Mouse (Mus musculus) midbrain, embryonic 14.5 days (tissue): ENCODE measurements around the gene Pip5kl1. TPM values are rescaled to one million over a fixed set of nuclear protein-coding genes. Genes with fewer than 3 reads are reported as not detected.

Experiments used
- ATAC-seq: fragments of 200-750 bp; cut with Nextera tagmentation; 2 replicates; pipeline ENCODE4 v1.8.0; 2017; ENCODE audit warnings: moderate number of reproducible peaks, moderate library complexity; ENCODE audit not compliant: low FRiP score, low TSS enrichment
- DNase-seq: peaks from one replicate; pipeline ENCODE4 v3.0.0-alpha.2; 2015
- H3K27ac ChIP-seq: fragments of 300-500 bp; sonication (generic); replicated peaks from 2 replicates; pipeline ENCODE4 v1.5.1; 2014; ENCODE audit warnings: mild to moderate bottlenecking, low read depth, low read length, moderate library complexity
- H3K27me3 ChIP-seq: fragments of 300-500 bp; sonication (generic); 2 replicates; pipeline ENCODE4 v1.6.1; 2014; ENCODE audit warnings: low read length, control low read depth, mixed read lengths; ENCODE audit not compliant: control insufficient read depth, insufficient read depth
- H3K36me3 ChIP-seq: fragments of 300-500 bp; sonication (generic); 2 replicates; pipeline ENCODE4 v1.6.1; 2014; ENCODE audit warnings: low read length, control low read depth; ENCODE audit not compliant: control insufficient read depth, insufficient read depth
- H3K4me1 ChIP-seq: fragments of 300-500 bp; sonication (generic); 2 replicates; pipeline ENCODE4 v1.6.1; 2014; ENCODE audit warnings: mild to moderate bottlenecking, antibody characterized with exemption, low read length, control low read depth; ENCODE audit not compliant: control insufficient read depth, insufficient read depth
- H3K4me2 ChIP-seq: fragments of 300-500 bp; sonication (generic); 2 replicates; pipeline ENCODE4 v1.6.1; 2014; ENCODE audit warnings: mild to moderate bottlenecking, low read length, moderate library complexity
- H3K4me3 ChIP-seq: fragments of 300-500 bp; sonication (generic); replicated peaks from 2 replicates; pipeline ENCODE4 v1.5.1; 2014; ENCODE audit warnings: low read depth, low read length
- H3K9ac ChIP-seq: fragments of 300-500 bp; sonication (generic); replicated peaks from 2 replicates; pipeline ENCODE4 v1.6.1; 2014; ENCODE audit warnings: mild to moderate bottlenecking, low read length, moderate library complexity
- H3K9me3 ChIP-seq: fragments of 300-500 bp; sonication (generic); 2 replicates; pipeline ENCODE4 v1.6.1; 2016; ENCODE audit warnings: low read length, control low read depth, mixed read lengths; ENCODE audit not compliant: control insufficient read depth
- WGBS: fragments of 180-500 bp; shearing (Covaris S2); extraction: QIAGEN DNeasy Blood & Tissue Kit; methylation state at CpG from one replicate; pipeline ENCODE4 v1.1.7; 2014; 5-methylcytosine and 5-hydroxymethylcytosine counted together
- polyA plus RNA-seq: library from polyadenylated mRNA; unstranded; fragments of >200 nt; fragmentation: Nextera tagmentation; extraction: Ambion mirVana; gene quantifications from 2 replicates; pipeline ENCODE4 v1.2.1, GENCODE M21; 2014

The Pip5kl1 gene
- polyA plus RNA-seq, 1 experiment from 2014 or later: 7.1 TPM

DNA sequence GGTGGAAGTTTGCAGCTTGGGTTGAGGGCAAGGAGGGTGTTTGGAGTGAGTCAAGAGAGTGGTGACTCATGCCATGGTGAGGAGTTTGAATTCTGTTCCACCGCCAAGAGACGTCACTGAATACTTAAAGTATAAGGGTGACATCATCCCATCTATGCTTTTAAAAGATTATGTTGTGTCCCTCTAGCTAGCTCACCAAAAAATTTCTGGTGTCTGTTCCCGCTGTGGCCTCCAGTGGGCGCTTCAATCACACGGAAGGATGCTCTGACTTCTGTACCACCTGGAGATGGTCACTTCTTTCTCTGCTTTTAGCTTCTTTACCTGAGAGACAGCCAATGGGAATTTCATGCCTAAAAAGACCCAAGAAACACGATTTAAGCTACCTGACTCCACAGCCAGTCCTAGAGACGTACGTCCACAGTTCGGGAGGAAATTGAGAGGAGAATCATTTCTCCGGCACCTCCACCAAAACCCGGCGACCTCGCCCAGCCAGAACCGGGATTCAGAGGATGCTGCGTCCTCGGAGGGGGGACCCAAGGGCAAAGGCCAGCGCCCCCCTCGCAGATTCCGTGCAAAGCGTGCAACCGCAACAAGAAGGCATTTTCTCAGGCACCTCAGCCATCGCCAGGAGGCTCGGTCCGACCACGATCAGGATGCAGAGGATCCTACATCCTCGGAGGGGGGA lies 446 bp downstream of the Pip5kl1 start:
- Histone ChIP-seq H3K9me3 (no peaks in the 10 kb centered on the region), H3K4me1 (peaks cover 12% of the 10 kb centered on the region), H3K27ac (no peak overlapping the region), H3K27me3 (peaks cover 14% of the 10 kb centered on the region; the same call in 1 of the 2 replicates), H3K4me3 (peak overlapping the region; percentile 45), H3K36me3 (peaks cover 15% of the 10 kb centered on the region; the same call in 1 of the 2 replicates), H3K4me2 (peak overlapping the region; percentile 96), H3K9ac (peak overlapping the region; percentile 48)
- WGBS: 2% methylated on average over 26 of the region's 26 CpGs
- DNase-seq: peak; percentile 86
- ATAC-seq: peak; percentile 1; the same call in 1 of the 2 replicates

DNA sequence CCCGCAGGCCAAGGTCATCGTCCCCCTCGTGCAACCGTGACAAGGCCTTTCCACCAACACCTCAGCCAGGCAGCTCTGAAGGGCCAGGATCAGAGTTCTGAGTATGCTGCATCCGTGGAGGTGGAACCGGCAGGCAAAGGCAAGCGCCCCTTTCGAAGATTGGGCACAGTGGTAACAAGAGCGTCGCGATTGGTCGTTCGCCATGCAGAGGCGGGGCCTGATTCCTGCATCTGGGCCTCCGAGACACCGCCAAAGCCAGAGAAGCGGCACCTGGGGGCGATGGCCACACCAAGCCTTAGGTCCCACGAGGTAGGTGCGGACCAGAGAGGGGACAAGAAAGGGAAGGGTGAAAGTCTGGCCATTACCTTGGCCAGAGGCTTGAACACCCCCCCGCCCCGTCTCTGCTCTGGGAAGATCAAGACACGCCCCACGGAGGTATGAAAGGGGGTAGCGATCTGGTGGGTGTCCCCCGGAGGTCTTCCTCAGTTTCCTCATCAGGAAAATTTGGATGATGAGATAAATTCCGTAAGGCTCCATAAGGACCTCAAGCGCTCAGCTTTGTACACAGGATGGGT lies 1.1 kb downstream of the Pip5kl1 start, which contains the start of gene 9430097D07Rik:
Gene 9430097D07Rik (minus strand): TSS at position 99 of the 575 bp plus-strand sequence.
- Histone ChIP-seq H3K4me3 (peak within 1 kb of the TSS; percentile 45), H3K4me2 (peak within 1 kb of the TSS; percentile 96), H3K27me3 (peaks cover 14% of the 10 kb centered on the region; the same call in 1 of the 2 replicates), H3K9me3 (no peaks in the 10 kb centered on the region), H3K27ac (no peak within 1 kb of the TSS), H3K9ac (peak within 1 kb of the TSS; percentile 48), H3K36me3 (peaks cover 15% of the 10 kb centered on the region; the same call in 1 of the 2 replicates), H3K4me1 (peaks cover 12% of the 10 kb centered on the region)
- DNase-seq: peak; percentile 89
- peak; percentile 64 for ATAC-seq
- WGBS: 5% methylated on average over 28 of the region's 28 CpGs

DNA sequence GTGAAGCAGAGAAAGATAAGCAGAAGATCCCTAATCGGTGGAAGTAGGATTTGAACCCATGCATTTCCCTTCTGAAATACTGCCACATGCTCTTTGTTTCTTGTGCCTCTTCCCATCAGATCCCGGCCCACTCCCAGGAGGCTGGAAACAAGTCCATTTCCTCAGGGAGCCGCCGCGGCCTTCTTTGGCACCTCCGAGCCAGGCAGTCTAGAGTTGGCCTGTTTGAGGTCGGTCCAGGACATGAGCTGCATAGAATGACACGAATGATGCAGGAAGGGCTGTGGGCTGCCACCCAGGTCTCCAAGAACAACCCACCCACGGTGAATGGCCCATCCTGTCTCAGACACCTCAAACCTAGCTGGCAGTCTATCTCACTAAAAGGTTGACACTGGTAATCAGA lies 1.9 kb downstream of the Pip5kl1 start:
- peak overlapping the region; percentile 96; the same call in 1 of the 2 replicates for H3K4me2 ChIP-seq
- H3K9me3 ChIP-seq: no peaks in the 10 kb centered on the region

DNA sequence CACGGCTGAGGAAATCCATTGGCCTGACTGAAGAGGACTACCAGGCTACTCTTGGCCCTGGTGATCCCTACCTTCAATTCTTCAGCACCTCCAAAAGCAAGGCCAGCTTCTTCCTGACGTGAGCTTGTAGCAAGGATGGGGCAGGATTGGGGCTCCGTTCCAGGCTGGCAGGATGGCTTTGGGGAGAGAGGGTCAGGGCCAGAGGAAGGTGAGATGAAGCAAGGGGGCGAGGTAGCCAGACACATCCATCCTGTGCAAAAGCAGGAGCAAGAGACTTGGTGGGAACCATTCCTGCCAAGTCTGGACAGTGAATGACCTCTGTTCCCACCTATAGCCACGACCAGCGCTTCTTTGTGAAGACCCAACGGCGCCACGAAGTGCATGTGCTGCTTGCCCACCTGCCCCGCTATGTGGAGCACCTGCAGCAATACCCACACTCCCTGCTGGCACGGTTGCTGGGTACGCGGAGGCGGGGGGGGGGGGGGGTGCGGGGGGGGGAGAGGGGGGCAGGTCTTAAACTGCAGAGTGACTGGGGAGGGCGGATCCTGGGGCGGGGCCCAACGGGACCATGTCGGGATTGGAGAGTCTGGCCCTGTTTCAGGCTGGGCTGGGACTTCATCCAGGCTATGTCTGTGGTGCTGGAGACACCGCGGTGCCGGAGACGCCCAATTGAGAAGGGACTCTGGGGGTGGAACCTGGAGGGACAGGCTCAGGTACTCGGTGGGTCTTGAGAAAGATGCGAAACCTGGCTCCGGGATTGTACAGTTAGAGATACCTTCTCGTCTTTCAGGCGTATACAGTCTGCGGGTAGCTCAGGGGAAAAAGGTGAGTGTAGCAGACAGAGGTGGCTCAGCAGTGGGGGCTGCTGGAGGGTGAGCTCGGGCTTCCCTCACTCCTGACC lies 3.8 kb downstream of the Pip5kl1 start:
- peaks cover 2% of the 10 kb centered on the region; the same call in 1 of the 2 replicates for H3K36me3 ChIP-seq
- no peak overlapping the region for H3K27ac ChIP-seq
- WGBS: 43% methylated on average over 25 of the region's 30 CpGs
- H3K4me1 ChIP-seq: peaks cover 10% of the 10 kb centered on the region; the same call in 1 of the 2 replicates
- no peak overlapping the region for H3K4me2 ChIP-seq
- ATAC-seq (no peak), DNase-seq (no peak)
- no peak overlapping the region for H3K4me3 ChIP-seq
- H3K9ac ChIP-seq: no peak overlapping the region; the same call in 1 of the 2 replicates
- H3K9me3 ChIP-seq: no peaks in the 10 kb centered on the region
- H3K27me3 ChIP-seq: peaks cover 14% of the 10 kb centered on the region; the same call in 1 of the 2 replicates

More for the DNA sequence above, 1.9 kb downstream of the Pip5kl1 start:
- peaks cover 8% of the 10 kb centered on the region for H3K4me1 ChIP-seq
- H3K4me3 ChIP-seq: no peak overlapping the region
- no peak for DNase-seq
- ATAC-seq: no peak
- peaks cover 15% of the 10 kb centered on the region; the same call in 1 of the 2 replicates for H3K36me3 ChIP-seq
- H3K27ac ChIP-seq: no peak overlapping the region
- peaks cover 14% of the 10 kb centered on the region; the same call in 1 of the 2 replicates for H3K27me3 ChIP-seq
- 92% methylated on average over 9 of the region's 9 CpGs for WGBS
- H3K9ac ChIP-seq: no peak overlapping the region

DNA sequence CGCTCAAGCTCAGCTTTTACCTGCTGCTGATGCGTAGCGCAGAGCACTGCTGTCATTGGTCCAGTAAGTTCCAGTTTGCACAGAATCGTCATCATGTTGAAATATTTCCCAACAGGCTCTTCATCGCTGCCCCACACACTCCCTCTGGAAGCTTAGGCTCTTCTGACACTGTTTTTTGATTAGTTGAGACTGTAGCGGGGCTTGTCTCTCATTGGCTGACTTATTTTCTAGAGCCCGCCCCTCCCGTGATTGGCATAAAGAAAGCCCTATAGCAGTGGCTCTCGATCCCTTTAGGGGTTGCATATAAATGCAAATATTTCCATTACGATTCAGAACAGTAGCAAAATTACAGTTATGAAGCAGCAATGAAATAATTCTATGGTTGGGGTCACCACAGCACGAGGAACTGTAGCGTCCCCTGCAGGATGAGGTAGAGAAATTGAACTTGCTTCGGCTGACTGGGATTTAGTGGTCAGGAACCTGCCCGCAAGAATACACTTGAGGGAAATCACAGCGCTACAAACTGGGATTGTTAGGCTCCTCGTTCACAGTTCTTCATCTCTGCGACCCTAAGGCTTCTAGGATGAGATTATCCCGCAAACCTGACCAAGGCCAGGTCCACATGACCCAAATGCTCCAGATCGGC lies 7.0 kb downstream of the Pip5kl1 start:
- peaks cover 14% of the 10 kb centered on the region; the same call in 1 of the 2 replicates for H3K27me3 ChIP-seq
- ATAC-seq (peak; percentile 59; the same call in 1 of the 2 replicates), DNase-seq (peak; percentile 86)
- 0 out of 2 replicates have a peak overlapping the region, but pooled peaks have one; percentile 13 for H3K27ac ChIP-seq
- H3K9me3 ChIP-seq: no peaks in the 10 kb centered on the region
- H3K4me3 ChIP-seq: peak overlapping the region; percentile 27
- H3K9ac ChIP-seq: no peak overlapping the region; the same call in 1 of the 2 replicates
- WGBS: 32% methylated on average over 19 of the region's 19 CpGs
- H3K36me3 ChIP-seq: no peaks in the 10 kb centered on the region
- peak overlapping the region; percentile 50 for H3K4me2 ChIP-seq
- peaks cover 6% of the 10 kb centered on the region for H3K4me1 ChIP-seq

DNA sequence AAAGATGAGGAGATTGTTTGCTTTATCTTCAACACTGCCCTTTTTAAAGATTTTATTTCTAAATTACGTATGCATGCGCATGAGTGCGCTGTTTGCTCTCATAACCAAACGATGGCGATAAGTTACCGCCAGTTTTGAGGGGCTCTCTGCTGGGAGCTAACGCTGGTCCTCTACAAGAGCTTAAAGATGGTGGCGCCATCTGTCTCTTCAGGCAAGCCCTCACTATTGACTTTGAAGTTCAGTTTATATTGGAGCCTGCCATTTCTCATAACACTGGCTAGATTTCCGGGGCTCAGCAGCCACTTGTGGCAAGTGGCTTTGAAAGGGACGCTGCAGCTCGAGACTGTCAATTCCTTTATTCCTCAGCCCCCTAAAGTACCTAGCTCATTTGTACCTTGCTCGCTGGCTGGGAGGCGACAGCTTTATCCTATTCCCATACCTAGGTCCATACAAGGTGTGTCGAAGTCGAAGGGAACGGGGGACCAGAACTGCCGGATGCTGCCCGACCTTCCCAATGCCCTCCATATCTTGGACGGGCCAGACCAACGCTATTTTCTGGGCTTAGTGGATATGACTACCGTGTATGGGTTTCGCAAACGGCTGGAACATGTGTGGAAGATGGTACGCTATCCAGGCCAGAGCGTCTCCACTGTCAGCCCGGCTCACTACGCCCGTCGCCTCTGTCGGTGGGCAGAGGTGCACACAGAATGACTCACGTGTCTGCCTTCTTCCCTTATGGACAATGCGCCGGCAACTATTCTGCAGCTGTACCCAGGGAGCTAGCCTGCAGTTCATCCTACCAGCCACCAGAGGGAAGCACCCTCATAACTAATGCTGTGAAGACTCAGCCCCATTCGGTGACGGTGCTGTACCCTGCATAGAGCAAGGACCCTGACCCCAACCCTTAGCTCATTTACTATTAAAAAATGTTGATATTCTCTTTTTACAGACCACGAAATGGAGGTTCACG lies 8.5 kb downstream of the Pip5kl1 start:
- H3K27me3 ChIP-seq: peaks cover 2% of the 10 kb centered on the region; the same call in 1 of the 2 replicates
- 13% methylated on average over 37 of the region's 37 CpGs for WGBS
- ATAC-seq: peak; percentile 81
- peak overlapping the region; percentile 49 for H3K4me2 ChIP-seq
- DNase-seq: peak; percentile 93
- H3K9me3 ChIP-seq: no peaks in the 10 kb centered on the region
- no peaks in the 10 kb centered on the region for H3K36me3 ChIP-seq
- peak overlapping the region; percentile 9; the same call in 1 of the 2 replicates for H3K9ac ChIP-seq
- peaks cover 18% of the 10 kb centered on the region for H3K4me1 ChIP-seq
- H3K27ac ChIP-seq: peak overlapping the region; percentile 4; the same call in 1 of the 2 replicates
- H3K4me3 ChIP-seq: peak overlapping the region; percentile 20; the same call in 1 of the 2 replicates

DNA sequence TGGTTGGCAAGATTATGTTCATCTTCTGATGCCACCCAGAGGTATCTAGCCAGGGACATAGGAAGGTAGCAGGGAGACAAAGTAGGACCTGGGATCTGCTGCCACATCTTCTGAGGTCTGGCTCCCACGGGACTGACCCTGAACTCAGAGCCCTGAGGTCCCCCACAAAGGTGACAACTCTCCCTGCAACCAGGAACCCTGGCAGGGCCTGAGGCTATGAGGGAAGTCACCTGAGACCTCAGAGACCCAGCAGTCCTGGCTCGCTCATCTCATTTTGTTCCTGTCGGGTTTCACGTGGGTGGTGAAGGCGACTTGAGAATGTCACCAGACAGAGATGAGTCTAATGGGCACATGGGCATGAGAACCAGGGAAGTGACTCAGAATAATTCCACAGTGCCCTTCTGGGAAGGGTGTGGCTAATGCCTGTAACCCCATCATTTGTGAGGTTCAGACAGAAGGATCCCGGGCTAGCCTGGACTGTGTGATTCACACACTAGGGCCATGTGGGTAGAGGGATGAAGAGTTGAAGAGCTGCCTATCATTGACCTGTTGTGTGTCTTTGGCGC lies 10.6 kb downstream of the Pip5kl1 start:
- DNase-seq (no peak), ATAC-seq (no peak)
- H3K36me3 ChIP-seq: no peaks in the 10 kb centered on the region
- H3K9ac ChIP-seq: no peak overlapping the region
- no peak overlapping the region for H3K4me3 ChIP-seq
- H3K9me3 ChIP-seq: no peaks in the 10 kb centered on the region
- H3K27me3 ChIP-seq: no peaks in the 10 kb centered on the region
- H3K27ac ChIP-seq: no peak overlapping the region
- peaks cover 18% of the 10 kb centered on the region for H3K4me1 ChIP-seq
- 83% methylated on average over 7 of the region's 7 CpGs for WGBS
- no peak overlapping the region for H3K4me2 ChIP-seq
